Mouse (Mus musculus): ENCODE data around the gene Mmgt2. TPM values are rescaled to one million over a fixed set of nuclear protein-coding genes. Genes with fewer than 3 reads are reported as not detected.

The Mmgt2 gene
- polyA plus RNA-seq, 1 experiment from 2014 or later, result 23.2 TPM

- Histone ChIP-seq H3K27ac (replicated peaks) (no peak overlapping the region), H3K4me2 (no peak overlapping the region), H3K4me1 (no peaks in the 10 kb centered on the region), H3K36me3 (no peaks in the 10 kb centered on the region), H3K4me3 (replicated peaks) (no peak overlapping the region), H3K27me3 (replicated peaks) (no peaks in the 10 kb centered on the region), H3K9ac (replicated peaks) (no peak overlapping the region), H3K9me3 (replicated peaks) (no peaks in the 10 kb centered on the region)
- WGBS, result 91% methylated on average over 3 of the region's 3 CpGs
- ATAC-seq (ENCODE audit: low FRiP score), result no peak
Measured at GRCm38 (mm10) chr11:62691592-62691991, 43.1 kb downstream of the Mmgt2 start.

- Histone ChIP-seq H3K9me3 (replicated peaks) (no peaks in the 10 kb centered on the region), H3K4me3 (replicated peaks) (no peak overlapping the region), H3K27ac (replicated peaks) (no peak overlapping the region), H3K9ac (replicated peaks) (no peak overlapping the region), H3K27me3 (replicated peaks) (no peaks in the 10 kb centered on the region), H3K4me2 (no peak overlapping the region), H3K4me1 (no peaks in the 10 kb centered on the region), H3K36me3 (no peaks in the 10 kb centered on the region)
- WGBS, result 28% methylated on average over 10 of the region's 11 CpGs
- ATAC-seq (ENCODE audit: low FRiP score), result peak; percentile 84
Measured at GRCm38 (mm10) chr11:62693299-62694184, 45.1 kb downstream of the Mmgt2 start.

GRCm38 (mm10) chr11:62695126-62695525 lies 46.7 kb downstream of the Mmgt2 start:
- no peaks in the 10 kb centered on the region for H3K36me3 ChIP-seq
- no peak for ATAC-seq (ENCODE audit: low FRiP score)
- H3K27me3 ChIP-seq (replicated peaks), result no peaks in the 10 kb centered on the region
- no peaks in the 10 kb centered on the region for H3K4me1 ChIP-seq
- no peaks in the 10 kb centered on the region for H3K9me3 ChIP-seq (replicated peaks)
- H3K9ac ChIP-seq (replicated peaks), result no peak overlapping the region
- H3K4me2 ChIP-seq, result no peak overlapping the region
- WGBS, result 95% methylated on average over 8 of the region's 8 CpGs
- H3K27ac ChIP-seq (replicated peaks), result no peak overlapping the region
- no peak overlapping the region for H3K4me3 ChIP-seq (replicated peaks)

DNA sequence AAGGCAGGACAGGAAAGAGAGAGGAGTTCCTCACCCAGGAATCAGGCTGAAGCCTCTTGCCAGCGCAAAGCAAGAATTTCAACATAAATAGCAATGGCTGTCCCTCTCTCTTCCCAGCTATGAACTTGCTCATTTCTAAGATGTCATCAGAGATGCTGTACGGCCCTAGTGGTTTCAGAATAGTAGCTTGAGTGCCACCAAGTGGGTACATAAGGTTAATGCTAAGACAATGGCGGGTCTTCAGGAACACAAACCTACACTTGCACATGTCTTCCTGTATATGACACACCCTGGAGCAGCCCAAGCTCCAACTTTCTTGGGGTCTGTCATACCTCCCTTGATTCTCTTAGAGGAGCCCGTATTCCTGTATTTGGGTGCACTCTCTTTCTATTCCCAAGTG lies 51.3 kb downstream of the Mmgt2 start:
- whole genome bisulfite sequencing, result 69% methylated on average over 4 of the region's 4 CpGs
- H3K4me2 ChIP-seq, result no peak overlapping the region
- no peaks in the 10 kb centered on the region for H3K9me3 ChIP-seq (replicated peaks)
- no peak overlapping the region for H3K27ac ChIP-seq (replicated peaks)
- no peaks in the 10 kb centered on the region for H3K4me1 ChIP-seq
- H3K4me3 ChIP-seq (replicated peaks), result no peak overlapping the region
- no peaks in the 10 kb centered on the region for H3K27me3 ChIP-seq (replicated peaks)
- no peaks in the 10 kb centered on the region for H3K36me3 ChIP-seq
- H3K9ac ChIP-seq (replicated peaks), result no peak overlapping the region
- ATAC-seq (ENCODE audit: low FRiP score), result no peak

DNA sequence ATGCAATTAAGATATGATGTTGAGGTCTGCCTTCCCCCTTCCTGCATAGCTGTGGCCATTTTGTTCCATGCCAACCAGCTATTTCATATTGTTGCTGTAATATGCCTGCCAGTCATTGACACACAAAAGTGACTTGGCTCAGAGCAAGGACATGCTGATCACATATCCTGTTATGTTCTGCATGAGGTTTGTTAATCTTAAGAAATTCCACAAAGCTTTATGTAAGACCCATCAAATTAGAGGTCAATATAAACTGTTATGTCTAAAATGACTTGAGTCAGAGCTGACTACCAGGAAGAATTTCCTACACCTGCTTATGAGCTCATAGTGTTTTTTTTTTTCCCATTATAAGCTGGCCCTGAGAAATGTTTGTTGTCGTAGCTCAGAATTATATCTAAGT lies 52.8 kb downstream of the Mmgt2 start:
- Histone ChIP-seq H3K27me3 (replicated peaks) (no peaks in the 10 kb centered on the region), H3K36me3 (no peaks in the 10 kb centered on the region), H3K4me2 (no peak overlapping the region), H3K4me3 (replicated peaks) (no peak overlapping the region), H3K4me1 (no peaks in the 10 kb centered on the region), H3K9ac (replicated peaks) (no peak overlapping the region), H3K27ac (replicated peaks) (no peak overlapping the region), H3K9me3 (replicated peaks) (no peaks in the 10 kb centered on the region)
- ATAC-seq (ENCODE audit: low FRiP score), result no peak
- WGBS, result 95% methylated on average over 1 of the region's 1 CpGs

DNA sequence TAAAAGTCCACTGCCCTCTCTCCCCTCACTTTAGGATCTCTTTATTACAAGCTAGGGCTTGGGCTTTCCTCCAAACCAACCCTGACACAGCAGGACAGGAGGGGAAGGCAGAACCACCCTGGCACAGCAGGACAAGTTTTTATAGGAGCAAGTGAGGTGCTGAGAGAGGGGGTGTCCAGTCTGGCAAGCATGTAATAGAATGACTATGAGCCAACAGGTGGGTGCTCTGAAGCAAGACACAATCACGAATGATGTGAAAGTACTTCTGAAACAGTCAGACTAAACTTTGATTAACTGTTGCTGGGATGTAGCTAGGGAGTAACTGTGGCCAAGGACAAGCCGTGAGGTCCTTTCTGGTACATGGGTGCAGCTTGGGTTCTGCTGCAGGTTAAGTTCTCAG lies 57.7 kb downstream of the Mmgt2 start:
- Histone ChIP-seq H3K27ac (replicated peaks) (no peak overlapping the region), H3K27me3 (replicated peaks) (no peaks in the 10 kb centered on the region), H3K4me3 (replicated peaks) (no peak overlapping the region), H3K9me3 (replicated peaks) (no peaks in the 10 kb centered on the region), H3K4me2 (no peak overlapping the region), H3K36me3 (peaks cover 12% of the 10 kb centered on the region), H3K9ac (replicated peaks) (no peak overlapping the region), H3K4me1 (no peaks in the 10 kb centered on the region)
- ATAC-seq (ENCODE audit: low FRiP score), result no peak
- WGBS, result 85% methylated on average over 2 of the region's 2 CpGs

- Histone ChIP-seq H3K27me3 (replicated peaks) (no peaks in the 10 kb centered on the region), H3K27ac (replicated peaks) (no peak overlapping the region), H3K9ac (replicated peaks) (no peak overlapping the region), H3K4me2 (no peak overlapping the region), H3K4me3 (replicated peaks) (no peak overlapping the region), H3K9me3 (replicated peaks) (no peaks in the 10 kb centered on the region), H3K4me1 (no peaks in the 10 kb centered on the region), H3K36me3 (peaks cover 28% of the 10 kb centered on the region)
- WGBS, result 80% methylated on average over 7 of the region's 7 CpGs
- ATAC-seq (ENCODE audit: low FRiP score), result no peak
Measured at GRCm38 (mm10) chr11:62708252-62708651, 59.8 kb downstream of the Mmgt2 start.

- Histone ChIP-seq H3K36me3 (peaks cover 50% of the 10 kb centered on the region), H3K4me1 (no peaks in the 10 kb centered on the region), H3K27ac (replicated peaks) (no peak overlapping the region)
Measured at GRCm38 (mm10) chr11:62710657-62711056, 62.2 kb downstream of the Mmgt2 start.

More at GRCm38 (mm10) chr11:62710657-62711056, 62.2 kb downstream of the Mmgt2 start:
- H3K4me2 ChIP-seq, result no peak overlapping the region
- H3K9ac ChIP-seq (replicated peaks), result no peak overlapping the region
- no peak for ATAC-seq (ENCODE audit: low FRiP score)
- WGBS, result 91% methylated on average over 5 of the region's 5 CpGs
- H3K9me3 ChIP-seq (replicated peaks), result no peaks in the 10 kb centered on the region
- no peaks in the 10 kb centered on the region for H3K27me3 ChIP-seq (replicated peaks)
- H3K4me3 ChIP-seq (replicated peaks), result no peak overlapping the region

Other genes starting within 250 kb of the Mmgt2 start
- 9.8 and 11.4 TPM in 2 replicates for gene Pigl, start 190.2 kb upstream of the Mmgt2 start, polyA plus RNA-seq (2015; fragmentation: Nextera tagmentation; extraction: Ambion mirVana)
- gene Ncor1, start 190.1 kb upstream of the Mmgt2 start, polyA plus RNA-seq (2015; fragmentation: Nextera tagmentation; extraction: Ambion mirVana), result 170 and 174 TPM in 2 replicates
- 40.1 and 51.3 TPM in 2 replicates for gene Cenpv, start 109.4 kb upstream of the Mmgt2 start, polyA plus RNA-seq (2015; fragmentation: Nextera tagmentation; extraction: Ambion mirVana)
- 4,120 and 4,434 TPM in 2 replicates for gene Ubb, start 97.5 kb upstream of the Mmgt2 start, polyA plus RNA-seq (2015; fragmentation: Nextera tagmentation; extraction: Ambion mirVana)
- 32.3 and 32.9 TPM in 2 replicates for gene Trpv2, start 74.2 kb upstream of the Mmgt2 start, polyA plus RNA-seq (2015; fragmentation: Nextera tagmentation; extraction: Ambion mirVana)
- 8.2 and 8.5 TPM in 2 replicates for gene Lrrc75a, start 141 bp upstream of the Mmgt2 start, polyA plus RNA-seq (2015; fragmentation: Nextera tagmentation; extraction: Ambion mirVana)
- gene Zfp287, start 83.2 kb downstream of the Mmgt2 start, polyA plus RNA-seq (2015; fragmentation: Nextera tagmentation; extraction: Ambion mirVana), result 16.5 and 18.0 TPM in 2 replicates
- not detected in 2 replicates for gene Gm10428, start 104.4 kb downstream of the Mmgt2 start, polyA plus RNA-seq (2015; fragmentation: Nextera tagmentation; extraction: Ambion mirVana)
- gene Zfp286, start 140.8 kb downstream of the Mmgt2 start, polyA plus RNA-seq (2015; fragmentation: Nextera tagmentation; extraction: Ambion mirVana), result 25.0 and 25.3 TPM in 2 replicates
- 9.5 and 11.9 TPM in 2 replicates for gene Trim16, start 171.6 kb downstream of the Mmgt2 start, polyA plus RNA-seq (2015; fragmentation: Nextera tagmentation; extraction: Ambion mirVana)
- 0.19 and 0.55 TPM in 2 replicates for gene Fbxw10, start 198.4 kb downstream of the Mmgt2 start, polyA plus RNA-seq (2015; fragmentation: Nextera tagmentation; extraction: Ambion mirVana)
- gene Tvp23b, start 230.8 kb downstream of the Mmgt2 start, polyA plus RNA-seq (2015; fragmentation: Nextera tagmentation; extraction: Ambion mirVana), result 54.0 and 55.4 TPM in 2 replicates